Mouse (Mus musculus) stomach, postnatal 0 days (tissue): ENCODE measurements around the gene Pipox.

ENCODE experiments used
- CTCF ChIP-seq: IDR thresholded peaks from 2 replicates; pipeline ENCODE4 v1.5.1; 2016; ENCODE audit warnings: antibody characterized with exemption, low read depth, mild to moderate bottlenecking, moderate library complexity
- EP300 ChIP-seq: optimal IDR thresholded peaks from 2 replicates; pipeline ENCODE3; 2016; ENCODE audit warnings: antibody characterized with exemption

DNA sequence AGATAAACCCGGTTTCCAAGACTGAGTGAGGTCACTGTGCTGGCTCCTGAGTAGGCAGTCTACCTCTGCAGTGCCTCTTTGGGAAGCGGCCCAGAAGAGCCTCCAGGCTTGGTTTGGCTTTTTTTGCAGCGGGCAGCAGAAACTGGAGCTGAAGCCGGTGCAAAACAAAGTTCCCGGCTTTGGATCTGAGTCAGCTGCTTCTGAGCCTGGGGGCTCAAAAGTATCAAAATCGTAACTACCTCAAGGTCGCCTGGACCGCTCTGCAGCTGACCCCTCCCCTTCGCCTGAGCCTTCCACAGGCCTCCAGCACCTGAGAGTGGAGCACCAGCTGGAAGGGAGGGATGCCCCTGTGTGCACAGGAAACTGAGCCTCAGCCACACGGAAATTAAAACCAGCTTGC lies 23.3 kb upstream of the Pipox start:
- TF ChIP-seq CTCF (no peak), EP300 (no peak)
